Mouse (Mus musculus): ENCODE data around the gene Ctso.

- TF ChIP-seq CTCF (IDR thresholded peaks at IDR 0.05; ENCODE audit: low read depth) (no peak), EP300 (optimal IDR thresholded peaks at IDR 0.05) (no peak)
Observed at GRCm38 (mm10) chr3:81889137-81889536, 43.3 kb upstream of the Ctso start.
